Mouse (Mus musculus): ENCODE results near the gene Cacna1c.

Gene Cacna1c

GRCm38 (mm10) chr6:118963283-118963682 lies 232.9 kb downstream of the Cacna1c start:
- DNase-seq (ENCODE audit: extremely low spot score): no peak

GRCm38 (mm10) chr6:118958529-118958928 lies 237.7 kb downstream of the Cacna1c start:
- DNase-seq (ENCODE audit: extremely low spot score): no peak

- no peak for DNase-seq (ENCODE audit: extremely low spot score)
Observed at GRCm38 (mm10) chr6:118956234-118956633, 240.0 kb downstream of the Cacna1c start.

GRCm38 (mm10) chr6:118955777-118956176 lies 240.4 kb downstream of the Cacna1c start:
- DNase-seq (ENCODE audit: extremely low spot score): no peak

DNA sequence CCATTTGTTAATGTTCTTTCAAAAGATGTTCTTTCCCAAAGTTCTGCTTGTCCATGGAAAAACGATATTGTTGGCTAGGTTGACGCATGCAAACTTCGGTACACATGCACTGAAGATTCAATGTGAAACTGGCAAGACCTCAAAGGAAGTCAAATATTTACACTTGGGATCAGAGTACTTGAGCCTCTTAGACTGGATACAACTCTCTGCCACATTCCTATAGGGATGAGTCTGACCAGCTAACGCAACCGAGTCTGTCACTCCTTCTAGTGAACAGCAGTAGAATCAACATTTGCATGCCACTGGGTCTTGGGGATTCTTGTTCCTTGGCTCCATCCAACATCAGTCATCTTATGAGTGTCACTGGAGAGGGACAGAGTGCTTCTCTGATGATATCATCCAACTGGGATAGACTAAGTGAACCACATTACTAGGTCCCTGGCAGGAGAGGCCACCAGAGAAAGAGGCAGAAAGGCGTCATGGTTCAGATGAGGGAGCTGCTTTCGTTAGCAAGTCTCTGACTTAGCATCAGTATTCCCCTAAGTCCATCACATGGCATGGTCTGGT lies 241.1 kb downstream of the Cacna1c start:
- no peak for DNase-seq (ENCODE audit: extremely low spot score)

- DNase-seq (ENCODE audit: extremely low spot score): no peak
Observed at GRCm38 (mm10) chr6:118952377-118952776, 243.8 kb downstream of the Cacna1c start.

DNA sequence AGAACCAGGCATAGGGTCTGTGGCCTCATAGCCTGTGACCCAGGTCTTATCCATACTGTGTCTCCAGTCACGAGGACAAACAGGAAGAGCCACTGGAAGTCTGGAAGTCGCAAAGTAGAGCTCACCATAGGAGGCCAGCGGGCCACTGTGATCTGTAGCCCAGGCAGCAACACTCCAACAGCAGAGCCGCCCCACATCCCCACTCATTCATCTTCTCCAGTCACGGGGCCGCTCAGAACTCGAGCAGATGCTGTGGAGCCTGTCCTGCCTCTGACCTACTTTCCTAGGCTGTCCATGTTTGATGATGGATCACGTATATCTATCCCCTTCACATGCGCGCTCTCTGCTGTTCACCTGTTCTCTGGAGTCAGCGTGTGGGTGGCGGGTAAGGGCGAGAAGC lies 246.0 kb downstream of the Cacna1c start:
- DNase-seq (ENCODE audit: extremely low spot score): peak; percentile 6

DNA sequence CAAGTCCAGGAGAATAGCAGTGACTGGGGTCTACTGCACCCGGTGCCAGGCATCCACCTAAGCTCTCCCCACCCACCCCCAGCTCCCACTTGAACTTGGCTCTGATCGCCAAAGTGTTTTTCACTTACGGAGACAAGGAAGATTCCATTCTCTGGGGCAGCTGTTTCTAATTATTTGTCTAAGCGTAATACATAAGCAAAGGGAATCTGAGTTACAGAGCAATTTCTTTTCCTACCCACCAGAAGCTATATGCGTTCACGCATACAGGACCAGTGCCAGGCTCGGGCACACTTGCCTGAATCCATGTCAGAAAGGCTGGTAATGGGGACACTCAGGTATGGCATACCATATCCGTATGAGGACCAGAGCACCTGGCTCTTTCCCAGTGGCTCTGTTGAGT lies 248.9 kb downstream of the Cacna1c start:
- DNase-seq (ENCODE audit: extremely low spot score): no peak

- no peak for DNase-seq (ENCODE audit: extremely low spot score)
Observed at GRCm38 (mm10) chr6:118946660-118947059, 249.6 kb downstream of the Cacna1c start.

GRCm38 (mm10) chr6:118944093-118944492 lies 252.1 kb downstream of the Cacna1c start:
- DNase-seq (ENCODE audit: extremely low spot score): no peak

DNA sequence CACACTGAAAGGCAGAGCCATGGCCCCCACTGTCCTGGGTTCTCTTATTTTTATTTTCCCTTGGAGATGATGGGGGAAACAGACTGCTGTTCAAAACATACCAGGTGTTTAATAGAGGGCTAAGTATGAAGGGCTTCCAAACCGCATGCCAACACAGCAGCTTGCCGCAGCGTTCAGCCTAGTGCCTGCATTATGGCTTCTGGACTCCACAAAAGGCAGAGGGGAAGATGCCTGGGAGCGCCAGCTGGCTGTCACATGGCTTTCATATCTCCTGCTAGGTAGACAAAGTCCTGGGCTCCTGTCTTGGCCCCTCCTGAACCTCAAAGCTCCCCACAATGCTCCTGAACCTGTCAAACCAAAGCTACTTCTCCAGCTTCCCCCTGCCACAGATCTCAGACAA lies 254.4 kb downstream of the Cacna1c start:
- DNase-seq (ENCODE audit: extremely low spot score): no peak

DNA sequence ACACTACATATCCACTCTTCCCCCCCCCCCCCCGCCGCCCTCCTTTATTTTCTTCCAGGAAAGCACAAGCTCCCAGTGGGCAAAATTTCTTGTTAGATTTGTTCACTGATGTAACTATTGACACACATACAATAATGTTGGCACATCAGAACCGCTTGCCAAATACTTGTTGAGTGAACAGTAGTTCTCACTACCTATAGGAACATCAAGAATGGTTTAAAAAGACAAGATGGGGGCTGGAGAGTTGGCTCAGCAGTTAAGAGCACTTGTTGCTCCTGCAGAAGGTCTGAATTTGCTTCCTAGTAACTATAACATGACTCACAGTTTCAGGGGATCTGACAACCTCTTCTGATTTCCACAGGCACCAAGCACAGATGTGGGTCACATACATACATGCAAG lies 255.2 kb downstream of the Cacna1c start:
- no peak for DNase-seq (ENCODE audit: extremely low spot score)

DNA sequence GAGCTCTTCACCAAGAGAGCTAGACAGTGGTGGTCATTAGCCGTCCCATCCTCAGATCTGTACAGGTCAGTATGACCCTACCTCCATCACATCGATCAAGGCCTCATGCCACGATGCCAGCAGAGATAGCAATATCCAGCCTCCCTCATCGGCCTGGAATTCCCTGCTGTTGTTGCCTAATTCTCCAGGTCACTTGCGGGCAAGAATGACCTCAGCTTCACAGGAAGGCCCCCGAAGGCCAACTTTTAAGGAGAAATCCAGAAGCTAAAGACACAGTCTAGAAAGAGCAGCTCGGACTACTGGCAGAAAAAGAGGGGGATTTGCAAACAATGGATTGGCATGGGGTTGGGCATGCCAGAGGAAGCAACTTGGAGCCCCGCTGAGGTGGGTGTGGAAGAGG lies 256.6 kb downstream of the Cacna1c start:
- no peak for DNase-seq (ENCODE audit: extremely low spot score)

GRCm38 (mm10) chr6:118938386-118939096 lies 257.7 kb downstream of the Cacna1c start:
- DNase-seq (ENCODE audit: extremely low spot score): no peak

GRCm38 (mm10) chr6:118937536-118937935 lies 258.7 kb downstream of the Cacna1c start:
- no peak for DNase-seq (ENCODE audit: extremely low spot score)

DNA sequence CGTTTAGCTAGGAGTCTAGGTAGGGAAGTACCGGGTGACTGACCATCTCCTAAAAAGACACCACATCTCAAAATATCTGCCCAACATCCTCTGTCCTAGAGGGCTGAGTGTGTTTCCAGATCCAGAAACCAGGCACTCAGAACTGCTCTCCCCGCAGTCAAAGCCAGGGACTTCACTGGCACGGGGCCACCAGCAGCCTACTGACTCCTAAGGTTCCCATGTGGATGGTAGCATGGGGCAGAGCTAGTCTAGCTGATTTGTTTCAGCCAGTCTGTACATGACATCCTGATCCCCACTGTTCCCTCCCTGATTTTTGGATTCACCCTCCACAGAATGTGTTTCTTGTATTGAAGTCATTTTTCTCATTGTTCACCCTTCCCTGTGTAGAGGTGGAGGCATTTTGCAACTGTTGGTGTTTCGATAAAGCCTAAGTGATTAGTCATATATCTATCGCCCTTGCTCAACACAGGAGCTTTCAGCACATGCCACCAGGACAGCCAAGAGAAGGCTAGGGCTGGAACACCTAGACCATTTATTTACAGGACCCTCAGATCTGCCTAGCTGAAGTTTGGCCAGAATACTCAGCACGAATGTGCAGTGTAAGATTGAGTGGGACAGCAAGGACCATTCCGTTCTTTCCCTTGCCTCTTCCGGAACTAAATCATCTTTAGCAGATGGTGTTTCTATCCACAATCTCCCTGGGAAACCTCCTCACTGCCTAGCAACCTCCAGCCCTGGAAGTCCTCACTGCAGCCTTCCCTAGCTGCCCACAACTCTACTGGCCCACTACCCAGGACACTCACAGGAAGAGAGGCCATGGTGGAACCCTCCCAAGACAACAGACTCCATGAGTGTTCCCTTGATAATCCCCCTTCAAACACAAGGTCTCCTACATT lies 260.4 kb downstream of the Cacna1c start:
- DNase-seq (ENCODE audit: extremely low spot score): no peak

DNA sequence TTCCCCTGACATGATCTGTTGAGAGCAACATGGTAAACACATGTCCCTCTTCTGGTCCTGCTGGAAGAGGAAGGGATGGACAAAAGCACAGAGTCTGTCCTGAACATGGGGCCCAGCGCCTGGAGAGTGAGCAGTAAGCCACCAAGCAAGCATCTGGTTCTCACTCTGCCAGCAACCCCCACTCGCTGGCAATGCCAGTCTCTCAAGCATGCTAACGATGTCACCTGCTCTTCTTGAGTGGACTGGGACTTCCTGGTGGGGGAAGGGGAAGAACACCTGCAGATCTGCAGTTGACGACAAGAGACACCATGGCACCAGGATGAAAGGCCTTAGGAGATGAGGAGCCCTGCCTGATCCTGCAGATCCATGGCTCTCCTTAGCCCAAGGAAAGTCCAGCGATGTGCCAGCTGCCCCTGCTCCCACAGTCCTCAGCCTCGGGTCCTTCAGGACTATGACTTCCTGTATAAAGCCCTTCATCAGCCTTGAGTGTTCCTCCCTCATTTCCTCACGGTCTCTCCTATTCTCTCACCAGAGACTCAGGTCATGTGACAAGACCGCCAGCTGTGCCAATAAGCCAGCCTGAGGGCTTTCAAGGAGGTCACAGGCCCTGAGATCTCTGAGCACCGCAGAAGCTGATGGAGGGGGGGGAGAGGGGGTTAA lies 261.8 kb downstream of the Cacna1c start:
- no peak for DNase-seq (ENCODE audit: extremely low spot score)

DNA sequence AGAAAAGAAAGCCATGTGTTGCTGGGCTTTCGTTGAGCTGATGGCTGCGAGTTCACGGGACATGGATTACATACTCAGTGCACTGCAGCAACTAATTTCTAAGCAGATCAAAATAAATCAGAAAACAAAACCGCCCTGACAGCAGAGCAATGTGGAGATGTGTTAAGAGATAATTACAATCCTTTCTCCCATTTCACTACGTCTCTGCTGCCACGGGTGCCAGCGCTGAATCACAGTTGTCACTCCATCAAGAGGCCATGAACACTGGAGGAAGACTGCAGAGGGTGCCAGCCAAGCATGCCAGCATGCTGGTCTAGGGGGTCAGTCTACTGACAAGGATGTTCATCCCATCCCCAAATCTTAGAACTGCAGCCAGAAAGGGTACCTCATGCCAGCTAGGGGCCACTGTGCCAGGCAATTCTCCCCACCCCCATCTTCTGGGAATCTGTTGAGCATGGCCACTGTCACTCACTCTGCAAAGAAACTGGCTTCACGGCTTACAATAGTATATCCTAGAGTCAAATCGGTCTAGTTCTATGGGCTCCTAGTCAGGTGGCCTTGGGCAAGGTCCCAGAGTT lies 263.1 kb downstream of the Cacna1c start:
- no peak for DNase-seq (ENCODE audit: extremely low spot score)

GRCm38 (mm10) chr6:118932002-118932700 lies 264.1 kb downstream of the Cacna1c start:
- DNase-seq (ENCODE audit: extremely low spot score): no peak

- DNase-seq (ENCODE audit: extremely low spot score): no peak
Observed at GRCm38 (mm10) chr6:118926669-118927068, 269.5 kb downstream of the Cacna1c start.

GRCm38 (mm10) chr6:118924426-118924825 lies 271.8 kb downstream of the Cacna1c start:
- DNase-seq (ENCODE audit: extremely low spot score): no peak
